Mouse (Mus musculus) Patski (cell line): ENCODE results near the gene Zfp36l1. TPM values are rescaled to one million over a fixed set of nuclear protein-coding genes. Genes with fewer than 3 reads are reported as not detected.

Source experiments
- ATAC-seq: fragments of 100-300 bp; one replicate; pipeline ENCODE4 v1.8.0; 2021
- CTCF ChIA-PET: fragments of 350-600 bp; sonication (Branson Sonifier 250); formaldehyde crosslinking; loops from one replicate; lab custom pipeline; 2022; ENCODE audit warnings: inconsistent platforms; lab: Charles Lee
- POLR2A ChIA-PET: fragments of 350-600 bp; sonication (Branson Sonifier 250); formaldehyde crosslinking; loops from one replicate; lab custom pipeline; 2022; ENCODE audit warnings: antibody characterized with exemption, inconsistent platforms; lab: Charles Lee
- DNase-seq: peaks from one replicate; pipeline ENCODE4 v3.0.0-alpha.2; 2011; ENCODE audit warnings: low read depth, low spot score
- H3K27me3 ChIP-seq: fragments of 371-371 bp; one replicate; pipeline ENCODE4 v1.5.1; 2021
- CTCF ChIP-seq: fragments of 100-300 bp; IDR thresholded peaks from one replicate; pipeline ENCODE4 v1.5.1; 2021
- in situ Hi-C: fragments of 300-500 bp; cut with MboI; formaldehyde crosslinking; loops from 3 replicates; pipeline ENCODE4 v1.11.1; 2018; ENCODE audit warnings: low pct_unique_long_range_greater_than_20kb, mixed read lengths
- polyA plus RNA-seq: library from polyadenylated mRNA; unstranded; gene quantifications from one replicate; pipeline ENCODE4 v1.2.3, GENCODE M21; 2021

Zfp36l1 gene
- polyA plus RNA-seq, 1 experiment from 2014 or later, result 292 TPM

GRCm38 (mm10) chr12:80145365-80145764 is 32.6 kb upstream of the Zfp36l1 start:
- ATAC-seq, result no peak
- in situ Hi-C loops, result loop anchor here (25.0 kb wide), 1 partner anchor 958 kb away; the partner anchor contains the start of gene Rdh11

GRCm38 (mm10) chr12:80144846-80145245 is 32.0 kb upstream of the Zfp36l1 start:
- DNase-seq, result no peak
- TF ChIP-seq CTCF, result no peak
- in situ Hi-C loops, result loop anchor here (25.0 kb wide), 1 partner anchor 958 kb away; the partner anchor contains the start of gene Rdh11
- no peaks in the 10 kb centered on the region for H3K27me3 ChIP-seq
- POLR2A ChIA-PET, result no interaction called here
- no peak for ATAC-seq
- CTCF ChIA-PET, result interaction anchor here (0.7 kb wide), 1 partner anchor 787 kb away, joined by 3 read pairs; no protein-coding TSS in a partner anchor

More at GRCm38 (mm10) chr12:80145365-80145764, 32.6 kb upstream of the Zfp36l1 start:
- no peaks in the 10 kb centered on the region for H3K27me3 ChIP-seq
- ChIA-PET CTCF (interaction anchor here (1.5 kb wide), 1 partner anchor 787 kb away, joined by 9 read pairs; no protein-coding TSS in a partner anchor), POLR2A (no interaction called here)
- no peak for DNase-seq
- no peak for TF ChIP-seq CTCF

GRCm38 (mm10) chr12:80141470-80141869 is 28.7 kb upstream of the Zfp36l1 start:
- no peaks in the 10 kb centered on the region for H3K27me3 ChIP-seq
- DNase-seq (no peak), ATAC-seq (no peak)
- ChIA-PET CTCF (interaction anchor here (0.9 to 1.8 kb wide), 4 partner anchors 24 to 783 kb away, joined by 3 to 5 read pairs (median 4); no protein-coding TSS in a partner anchor), POLR2A (no interaction called here)
- in situ Hi-C loops, result loop anchor here (25.0 kb wide), 1 partner anchor 954 kb away; the partner anchor contains the start of gene Rdh11
- no peak for TF ChIP-seq CTCF

GRCm38 (mm10) chr12:80141011-80141410 is 28.2 kb upstream of the Zfp36l1 start:
- no peak for TF ChIP-seq CTCF
- no peak for ATAC-seq
- DNase-seq, result no peak
- in situ Hi-C loops, result loop anchor here (25.0 kb wide), 1 partner anchor 954 kb away; the partner anchor contains the start of gene Rdh11
- ChIA-PET POLR2A (no interaction called here), CTCF (interaction anchor here (0.9 to 1.4 kb wide), 4 partner anchors 24 to 782 kb away, joined by 3 to 5 read pairs (median 3); no protein-coding TSS in a partner anchor)
- H3K27me3 ChIP-seq, result no peaks in the 10 kb centered on the region

- no peaks in the 10 kb centered on the region for H3K27me3 ChIP-seq
- TF ChIP-seq CTCF, result no peak
- ChIA-PET CTCF (no interaction called here), POLR2A (no interaction called here)
- no peak for ATAC-seq
- in situ Hi-C loops, result loop anchor here (5.0 to 25.0 kb wide), 3 partner anchors 525 to 950 kb away; partner anchors contain the start of gene Rdh11
- DNase-seq, result no peak
Measured at GRCm38 (mm10) chr12:80137744-80138143, 24.9 kb upstream of the Zfp36l1 start.

- POLR2A ChIA-PET, result no interaction called here
- ATAC-seq (no peak), DNase-seq (no peak)
- in situ Hi-C loops, result loop anchor here (5.0 to 25.0 kb wide), 3 partner anchors 525 to 950 kb away; partner anchors contain the start of gene Rdh11
- CTCF ChIA-PET, result no interaction called here
- H3K27me3 ChIP-seq, result no peaks in the 10 kb centered on the region
- no peak for TF ChIP-seq CTCF
Measured at GRCm38 (mm10) chr12:80137246-80137645, 24.4 kb upstream of the Zfp36l1 start.

GRCm38 (mm10) chr12:80136264-80136930 is 23.6 kb upstream of the Zfp36l1 start:
- ATAC-seq (no peak), DNase-seq (no peak)
- TF ChIP-seq CTCF, result no peak
- no peaks in the 10 kb centered on the region for H3K27me3 ChIP-seq
- POLR2A ChIA-PET, result interaction anchor here (0.5 to 0.6 kb wide), 2 partner anchors 24 to 89 kb away, joined by 5 to 7 read pairs; partner anchors contain the start of gene Zfp36l1
- CTCF ChIA-PET, result no interaction called here
- in situ Hi-C loops, result loop anchor here (5.0 to 25.0 kb wide), 3 partner anchors 524 to 949 kb away; partner anchors contain the start of gene Rdh11

GRCm38 (mm10) chr12:80135173-80135572 is 22.4 kb upstream of the Zfp36l1 start:
- ChIA-PET POLR2A (no interaction called here), CTCF (no interaction called here)
- no peak for ATAC-seq
- no peaks in the 10 kb centered on the region for H3K27me3 ChIP-seq
- TF ChIP-seq CTCF, result no peak
- in situ Hi-C loops, result loop anchor here (5.0 to 25.0 kb wide), 3 partner anchors 523 to 948 kb away; partner anchors contain the start of gene Rdh11
- DNase-seq, result no peak

GRCm38 (mm10) chr12:80133011-80133545 is 20.3 kb upstream of the Zfp36l1 start:
- DNase-seq, result no peak

More at GRCm38 (mm10) chr12:80133011-80133545, 20.3 kb upstream of the Zfp36l1 start:
- POLR2A ChIA-PET, result interaction anchor here (1.8 to 4.9 kb wide), 2 partner anchors 22 to 521 kb away, joined by 4 to 39 read pairs; partner anchors contain the start of gene Zfp36l1
- CTCF ChIA-PET, result interaction anchor here (1.0 to 2.4 kb wide), 4 partner anchors 15 to 775 kb away, joined by 3 to 8 read pairs (median 4); no protein-coding TSS in a partner anchor
- ATAC-seq, result no peak
- no peak for TF ChIP-seq CTCF
- no peaks in the 10 kb centered on the region for H3K27me3 ChIP-seq
- in situ Hi-C loops, result loop anchor here (25.0 kb wide), 1 partner anchor 946 kb away; the partner anchor contains the start of gene Rdh11
